Mouse (Mus musculus): ENCODE results near the gene Tef. TPM values are rescaled to one million over a fixed set of nuclear protein-coding genes. Genes with fewer than 3 reads are reported as not detected.

The Tef gene
- polyA plus RNA-seq, 1 experiment from 2014 or later, result 26.1 TPM

GRCm38 (mm10) chr15:81830530-81830929 is 28.3 kb downstream of the Tef start:
- no peak for ATAC-seq (ENCODE audit: insufficient number of reproducible peaks, insufficient read depth, low FRiP score, low TSS enrichment, low read depth)
- H3K9me3 ChIP-seq, result no peaks in the 10 kb centered on the region
- no peak overlapping the region for H3K4me2 ChIP-seq
- 0 out of 2 replicates have a peak, but pooled peaks cover 4% of the 10 kb centered on the region for H3K4me1 ChIP-seq (replicated peaks)
- no peak overlapping the region for H3K9ac ChIP-seq (replicated peaks)
- H3K27ac ChIP-seq, result peak overlapping the region; percentile 70; the same call in 1 of the 2 replicates
- WGBS, result 87% methylated on average over 4 of the region's 4 CpGs
- H3K4me3 ChIP-seq (replicated peaks), result no peak overlapping the region
- H3K36me3 ChIP-seq, result peaks cover 21% of the 10 kb centered on the region
- peaks cover 15% of the 10 kb centered on the region for H3K27me3 ChIP-seq

GRCm38 (mm10) chr15:81831136-81831825 is 29.1 kb downstream of the Tef start:
- ATAC-seq (ENCODE audit: insufficient number of reproducible peaks, insufficient read depth, low FRiP score, low TSS enrichment, low read depth), result peak; percentile 77
- Histone ChIP-seq H3K27ac (peak overlapping the region; percentile 70), H3K4me2 (peak overlapping the region; percentile 34), H3K9me3 (no peaks in the 10 kb centered on the region), H3K4me1 (replicated peaks) (peaks cover 11% of the 10 kb centered on the region), H3K9ac (replicated peaks) (0 out of 2 replicates have a peak overlapping the region, but pooled peaks have one; percentile 34), H3K4me3 (replicated peaks) (0 out of 2 replicates have a peak overlapping the region, but pooled peaks have one; percentile 9), H3K27me3 (peaks cover 16% of the 10 kb centered on the region), H3K36me3 (peaks cover 13% of the 10 kb centered on the region)
- 17% methylated on average over 24 of the region's 24 CpGs for WGBS

- no peak overlapping the region for H3K27ac ChIP-seq
- no peaks in the 10 kb centered on the region for H3K9me3 ChIP-seq
- peaks cover 9% of the 10 kb centered on the region; the same call in 1 of the 2 replicates for H3K36me3 ChIP-seq
- H3K4me2 ChIP-seq, result no peak overlapping the region
- peaks cover 17% of the 10 kb centered on the region for H3K27me3 ChIP-seq
- ATAC-seq (ENCODE audit: insufficient number of reproducible peaks, insufficient read depth, low FRiP score, low TSS enrichment, low read depth), result no peak
- H3K4me1 ChIP-seq (replicated peaks), result peaks cover 19% of the 10 kb centered on the region
- H3K9ac ChIP-seq (replicated peaks), result no peak overlapping the region
- 96% methylated on average over 3 of the region's 3 CpGs for WGBS
- H3K4me3 ChIP-seq (replicated peaks), result no peak overlapping the region
Measured at GRCm38 (mm10) chr15:81832219-81832618, 30.0 kb downstream of the Tef start.

- Histone ChIP-seq H3K27ac (no peak overlapping the region), H3K4me1 (replicated peaks) (peaks cover 19% of the 10 kb centered on the region), H3K27me3 (peaks cover 20% of the 10 kb centered on the region), H3K9me3 (no peaks in the 10 kb centered on the region), H3K4me2 (no peak overlapping the region), H3K36me3 (0 out of 2 replicates have a peak, but pooled peaks cover 4% of the 10 kb centered on the region), H3K4me3 (replicated peaks) (no peak overlapping the region), H3K9ac (replicated peaks) (no peak overlapping the region)
- WGBS, result 79% methylated on average over 4 of the region's 4 CpGs
- no peak for ATAC-seq (ENCODE audit: insufficient number of reproducible peaks, insufficient read depth, low FRiP score, low TSS enrichment, low read depth)
Measured at GRCm38 (mm10) chr15:81833481-81833880, 31.3 kb downstream of the Tef start.

- Histone ChIP-seq H3K9ac (replicated peaks) (no peak overlapping the region; the same call in 1 of the 2 replicates), H3K4me2 (no peak overlapping the region), H3K27me3 (peaks cover 20% of the 10 kb centered on the region), H3K4me3 (replicated peaks) (no peak overlapping the region), H3K36me3 (no peaks in the 10 kb centered on the region), H3K27ac (no peak overlapping the region), H3K4me1 (replicated peaks) (peaks cover 19% of the 10 kb centered on the region), H3K9me3 (no peaks in the 10 kb centered on the region)
- WGBS, result 24% methylated on average over 3 of the region's 3 CpGs
- ATAC-seq (ENCODE audit: insufficient number of reproducible peaks, insufficient read depth, low FRiP score, low TSS enrichment, low read depth), result no peak
Measured at GRCm38 (mm10) chr15:81834171-81834841, 32.1 kb downstream of the Tef start.

GRCm38 (mm10) chr15:81835007-81835880 is 33.0 kb downstream of the Tef start:
- no peak for ATAC-seq (ENCODE audit: insufficient number of reproducible peaks, insufficient read depth, low FRiP score, low TSS enrichment, low read depth)
- H3K9ac ChIP-seq (replicated peaks), result no peak overlapping the region
- H3K27ac ChIP-seq, result no peak overlapping the region
- H3K36me3 ChIP-seq, result no peaks in the 10 kb centered on the region
- H3K4me1 ChIP-seq (replicated peaks), result peaks cover 19% of the 10 kb centered on the region
- H3K4me2 ChIP-seq, result peak overlapping the region; percentile 61
- 47% methylated on average over 10 of the region's 10 CpGs for WGBS
- peak overlapping the region; percentile 34; the same call in 1 of the 2 replicates for H3K4me3 ChIP-seq (replicated peaks)
- peaks cover 20% of the 10 kb centered on the region for H3K27me3 ChIP-seq
- no peaks in the 10 kb centered on the region for H3K9me3 ChIP-seq

- WGBS, result 3% methylated on average over 33 of the region's 33 CpGs
- H3K36me3 ChIP-seq, result no peaks in the 10 kb centered on the region
- peak overlapping the region; percentile 61 for H3K4me2 ChIP-seq
- peak overlapping the region; percentile 63; the same call in 1 of the 2 replicates for H3K27ac ChIP-seq
- peak; percentile 92 for ATAC-seq (ENCODE audit: insufficient number of reproducible peaks, insufficient read depth, low FRiP score, low TSS enrichment, low read depth)
- H3K4me3 ChIP-seq (replicated peaks), result peak overlapping the region; percentile 34
- peaks cover 19% of the 10 kb centered on the region for H3K4me1 ChIP-seq (replicated peaks)
- peaks cover 20% of the 10 kb centered on the region for H3K27me3 ChIP-seq
- peak overlapping the region; percentile 38 for H3K9ac ChIP-seq (replicated peaks)
- no peaks in the 10 kb centered on the region for H3K9me3 ChIP-seq
Measured at GRCm38 (mm10) chr15:81836124-81836821, 34.1 kb downstream of the Tef start.

GRCm38 (mm10) chr15:81836966-81837920 is 35.0 kb downstream of the Tef start:
- Histone ChIP-seq H3K9me3 (no peaks in the 10 kb centered on the region), H3K27me3 (peaks cover 20% of the 10 kb centered on the region), H3K9ac (replicated peaks) (no peak overlapping the region), H3K27ac (no peak overlapping the region), H3K4me1 (replicated peaks) (peaks cover 19% of the 10 kb centered on the region), H3K4me2 (peak overlapping the region; percentile 61), H3K4me3 (replicated peaks) (no peak overlapping the region), H3K36me3 (no peaks in the 10 kb centered on the region)
- no peak for ATAC-seq (ENCODE audit: insufficient number of reproducible peaks, insufficient read depth, low FRiP score, low TSS enrichment, low read depth)
- 60% methylated on average over 7 of the region's 7 CpGs for WGBS

- Histone ChIP-seq H3K27ac (no peak overlapping the region), H3K9ac (replicated peaks) (no peak overlapping the region), H3K4me3 (replicated peaks) (no peak overlapping the region), H3K4me1 (replicated peaks) (peaks cover 19% of the 10 kb centered on the region), H3K27me3 (peaks cover 20% of the 10 kb centered on the region), H3K36me3 (no peaks in the 10 kb centered on the region), H3K4me2 (no peak overlapping the region), H3K9me3 (no peaks in the 10 kb centered on the region)
- no peak for ATAC-seq (ENCODE audit: insufficient number of reproducible peaks, insufficient read depth, low FRiP score, low TSS enrichment, low read depth)
- 84% methylated on average over 14 of the region's 14 CpGs for WGBS
Measured at GRCm38 (mm10) chr15:81838554-81839235, 36.5 kb downstream of the Tef start.

All from limb, embryonic 12.5 days (tissue).